Mouse (Mus musculus) naive thymus-derived CD4-positive, alpha-beta T cell, adult 2 months (primary cell): ENCODE data around the gene Zfand3.

Source experiments
- DNase-seq: peaks from one replicate; pipeline ENCODE4 v3.0.0-alpha.2; 2011; ENCODE audit warnings: low read depth

The Zfand3 gene

DNA sequence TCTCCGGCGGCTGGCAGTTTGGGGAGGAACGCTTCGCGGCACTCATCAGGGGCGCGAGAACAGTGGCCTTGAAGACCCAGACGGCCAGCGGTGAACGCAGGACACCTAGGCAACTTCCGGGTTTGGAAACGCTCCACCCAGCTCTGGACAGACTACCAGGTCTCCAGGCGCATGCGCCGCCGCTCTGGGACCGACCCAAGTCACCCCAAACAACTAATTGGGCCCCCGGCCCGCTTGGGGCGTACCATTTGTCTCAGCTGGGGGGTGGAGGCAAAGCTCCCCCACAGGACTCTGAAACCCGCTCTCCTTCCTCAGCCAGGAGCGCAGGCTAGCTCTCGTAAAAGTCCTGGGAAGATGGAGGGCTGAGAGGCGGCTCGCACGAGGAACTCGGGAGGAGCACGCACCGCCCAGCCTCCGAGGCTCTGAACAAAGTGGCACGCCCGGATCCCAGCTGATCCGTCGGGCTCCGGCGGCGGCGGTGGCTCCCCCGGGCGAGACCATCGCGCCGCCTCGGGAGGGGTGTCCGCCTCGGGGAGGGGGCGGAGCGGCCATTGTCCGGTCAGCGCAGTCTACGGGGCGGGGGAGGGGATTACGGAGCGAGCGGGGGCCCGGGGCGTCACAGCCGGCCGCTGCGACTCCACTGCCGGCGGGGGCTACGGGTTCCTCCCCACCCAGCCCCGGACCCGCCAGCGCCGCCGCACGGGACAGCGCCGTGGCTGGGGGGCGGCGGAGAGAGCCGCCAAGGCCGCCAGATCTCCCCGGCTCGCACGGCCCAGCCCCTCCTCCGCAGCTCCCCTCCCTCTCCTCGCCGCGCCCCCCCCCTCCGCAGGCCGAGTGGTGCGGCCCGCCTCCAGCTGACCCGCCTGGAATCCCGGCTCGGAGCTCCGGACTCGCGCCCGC, at the start of gene Zfand3:
Gene Zfand3 (plus strand): TSS at position 531 of the 900 bp plus-strand sequence.
- peak; percentile 92 for DNase-seq

DNA sequence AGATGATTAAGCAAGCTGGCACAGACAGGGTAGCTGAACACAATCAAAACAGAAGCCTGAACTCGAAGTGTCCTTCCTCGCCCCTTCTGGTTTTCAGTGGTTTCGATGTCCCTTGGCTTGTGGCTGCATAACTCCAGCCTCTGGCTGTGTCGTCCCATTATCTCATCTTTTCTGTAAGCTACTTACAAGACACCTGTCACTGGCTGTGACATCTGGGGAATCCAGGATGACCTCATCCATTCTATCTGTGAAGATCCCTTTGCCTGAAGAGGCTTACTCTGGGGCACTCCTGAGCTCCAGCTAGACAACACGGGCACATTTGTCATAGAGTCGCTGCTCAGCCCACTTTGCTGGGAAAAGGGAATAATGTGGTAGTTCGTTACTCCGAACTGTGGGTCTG, 48.7 kb upstream of the Zfand3 start:
- no peak for DNase-seq

DNA sequence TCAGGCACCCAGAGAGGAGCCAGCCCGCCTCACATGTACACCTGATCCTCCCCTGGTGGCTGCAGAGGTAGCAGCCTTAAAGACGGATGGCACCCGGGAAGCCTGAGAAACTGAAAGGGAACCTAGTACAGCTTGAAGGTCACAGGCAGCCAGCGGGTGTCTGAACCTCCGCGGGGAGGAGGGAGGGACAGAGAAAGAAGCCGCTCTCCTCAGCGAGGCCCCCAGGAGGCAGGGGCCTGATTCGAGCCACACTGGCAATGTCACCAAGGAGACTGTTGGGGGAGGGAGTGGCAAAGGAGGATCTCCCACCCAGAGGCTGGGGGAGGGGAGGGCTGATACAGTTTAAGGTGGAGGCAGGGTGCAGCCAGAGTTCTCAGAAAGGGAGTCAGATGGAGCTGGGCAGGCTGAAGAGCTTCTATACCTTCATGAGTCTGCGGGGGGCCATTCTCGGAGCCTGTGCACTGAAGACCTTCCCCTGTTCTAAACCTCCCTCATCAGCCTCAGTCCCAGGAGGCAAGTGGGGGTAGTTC, 40.7 kb upstream of the Zfand3 start:
- DNase-seq, result peak; percentile 66

DNA sequence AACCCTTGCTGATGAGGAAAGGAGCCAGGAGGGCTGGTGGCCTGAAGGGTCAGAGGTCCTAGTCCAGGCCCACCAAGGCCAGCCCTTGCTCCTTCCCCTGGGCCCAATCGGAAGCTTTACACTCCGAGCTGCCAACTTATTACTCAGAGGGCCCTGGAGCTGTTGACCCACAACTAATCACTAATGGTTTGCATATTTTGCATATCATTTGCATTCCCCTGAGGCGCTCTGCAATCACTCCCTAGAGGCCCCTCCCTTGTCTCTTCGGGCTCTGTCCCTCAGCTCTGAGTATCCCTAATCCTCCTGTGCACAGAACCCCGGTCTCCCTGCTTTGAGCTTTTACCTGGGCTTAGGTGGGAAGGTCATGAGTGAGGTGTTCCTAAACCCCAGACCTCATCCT, 39.0 kb upstream of the Zfand3 start:
- no peak for DNase-seq

DNA sequence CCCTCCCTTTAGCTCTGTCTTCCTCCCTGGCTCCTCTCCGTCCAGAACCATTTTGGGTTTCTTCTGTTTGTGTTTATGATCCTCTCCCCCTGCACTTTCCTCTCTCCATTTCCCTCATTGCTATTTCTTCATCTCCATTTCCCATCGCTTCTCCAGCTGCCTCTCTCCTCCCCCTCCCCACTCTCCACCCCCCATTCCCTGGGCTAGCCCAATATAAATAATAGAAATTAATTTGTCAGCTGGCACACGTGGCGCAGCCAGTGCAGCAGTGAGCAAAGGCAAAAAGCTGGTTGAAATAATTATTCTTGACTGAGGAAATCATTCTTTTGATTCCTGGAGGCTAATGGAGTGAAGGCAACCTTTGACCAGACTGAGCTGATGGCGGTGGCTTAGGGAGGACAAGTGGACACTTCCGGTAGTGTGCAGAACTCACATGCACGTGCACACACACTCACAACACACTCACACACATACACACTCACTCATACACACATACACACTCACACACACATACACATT, 34.4 kb upstream of the Zfand3 start, which contains the start of gene Mdga1:
Gene Mdga1 (minus strand): TSS at position 51 of the 519 bp plus-strand sequence.
- DNase-seq, result no peak

DNA sequence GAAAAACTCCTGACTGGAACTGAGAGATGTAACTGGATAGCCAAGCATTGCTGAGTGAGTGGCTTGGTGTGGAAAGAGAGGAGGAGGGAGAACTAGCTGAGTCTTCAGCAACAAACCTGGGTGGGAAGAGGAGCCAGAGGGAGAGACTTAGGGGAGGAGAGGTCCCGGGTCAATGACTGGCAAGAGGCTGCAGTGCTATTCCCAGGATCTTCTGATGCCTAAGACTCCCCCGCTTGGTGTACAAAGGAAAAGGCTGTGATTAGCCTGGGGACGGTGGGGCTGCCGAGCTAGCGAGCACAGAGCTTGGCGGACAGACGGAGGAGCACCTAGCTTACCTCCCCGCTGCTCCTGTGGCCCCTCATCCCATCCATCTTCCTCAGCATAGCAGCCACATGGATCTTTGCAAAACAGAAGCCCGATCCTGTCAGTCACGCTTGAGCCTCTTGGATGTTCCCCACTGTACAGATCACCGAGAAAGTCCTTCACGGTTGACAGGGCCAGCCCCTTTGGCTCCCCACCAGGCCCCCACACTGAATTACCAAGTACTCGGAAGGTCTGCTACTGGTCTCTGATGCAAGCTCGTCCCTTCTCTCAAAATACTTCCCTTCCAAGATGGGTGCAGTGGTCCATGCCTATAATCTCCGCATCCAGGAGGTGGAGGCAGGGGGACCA, 32.6 kb upstream of the Zfand3 start:
- DNase-seq, result no peak

DNA sequence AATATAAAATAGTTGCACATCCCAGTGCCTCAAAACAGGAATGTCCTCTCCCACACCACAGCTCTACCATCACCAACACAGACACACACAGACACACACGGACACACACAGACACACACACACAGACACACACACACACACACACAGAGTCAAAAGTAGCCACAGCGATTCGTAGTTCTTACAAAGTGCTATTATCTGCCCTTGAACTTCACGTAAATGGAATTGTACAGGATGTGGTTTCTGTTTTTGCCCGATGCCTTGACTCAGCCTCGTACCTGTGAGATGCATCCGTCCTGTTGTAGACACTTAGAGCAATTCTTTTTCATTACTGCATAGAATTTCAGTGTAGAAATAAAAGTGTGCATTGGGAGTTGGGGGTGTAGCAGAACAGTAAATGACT, 31.3 kb upstream of the Zfand3 start:
- peak; percentile 83 for DNase-seq

DNA sequence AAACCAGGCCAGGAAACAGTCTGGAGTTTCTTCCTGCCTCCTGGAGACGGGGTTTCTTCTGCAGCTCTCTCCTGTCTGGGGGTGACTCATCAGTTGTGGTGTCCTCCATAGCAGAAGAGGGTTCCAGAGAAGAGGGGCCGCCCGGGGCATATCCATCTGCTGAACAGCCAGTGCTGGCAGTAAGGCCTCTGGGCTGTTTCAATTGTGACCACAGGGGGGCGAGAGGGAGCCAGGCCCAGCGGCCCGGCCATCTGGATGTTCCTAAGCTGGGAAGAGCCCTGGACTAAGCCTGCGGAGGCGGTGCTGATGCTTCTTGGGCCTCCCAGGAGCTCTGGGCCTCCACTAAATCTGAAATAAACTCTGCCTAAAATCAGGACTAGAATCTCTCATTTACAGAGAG, 28.8 kb upstream of the Zfand3 start:
- peak; percentile 79 for DNase-seq

DNA sequence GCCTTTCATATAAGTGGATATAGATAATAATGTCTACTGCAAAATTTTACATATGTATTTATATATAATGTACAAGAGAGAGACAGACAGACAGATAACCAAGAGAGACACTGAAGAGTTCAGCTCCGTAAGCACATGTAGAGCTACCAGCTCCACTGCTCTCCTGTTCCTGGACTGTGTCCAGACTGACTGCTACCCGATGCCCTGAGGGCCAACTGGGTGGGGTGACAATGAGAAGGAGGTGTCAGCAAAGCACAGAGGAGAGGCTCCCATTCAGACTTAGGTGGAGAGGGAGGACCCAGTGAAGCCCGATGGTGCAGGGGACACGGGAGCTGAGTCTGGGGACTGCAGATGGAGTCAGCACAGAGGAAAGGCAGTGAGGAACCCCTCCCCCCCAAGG, 25.5 kb upstream of the Zfand3 start:
- DNase-seq, result no peak

DNA sequence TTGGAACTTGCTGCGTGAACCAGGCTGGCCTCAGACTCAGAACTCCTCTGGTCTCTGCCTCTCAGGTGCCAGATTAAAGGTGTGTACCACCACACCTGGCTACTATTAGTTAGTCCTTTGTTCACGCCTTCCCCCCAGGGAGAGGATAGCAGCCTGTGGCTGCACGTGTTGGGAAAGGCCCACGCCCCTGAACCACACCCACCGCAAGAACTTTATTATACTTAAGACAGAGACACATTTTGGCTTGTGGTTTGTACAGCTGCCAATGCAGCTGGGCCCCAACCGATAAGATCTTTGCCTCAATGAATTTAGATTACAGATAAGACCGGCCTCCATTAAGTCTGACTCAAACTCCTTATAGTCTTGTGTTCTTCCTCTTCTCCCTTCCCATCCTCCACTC, 24.7 kb upstream of the Zfand3 start:
- DNase-seq, result peak; percentile 71

DNA sequence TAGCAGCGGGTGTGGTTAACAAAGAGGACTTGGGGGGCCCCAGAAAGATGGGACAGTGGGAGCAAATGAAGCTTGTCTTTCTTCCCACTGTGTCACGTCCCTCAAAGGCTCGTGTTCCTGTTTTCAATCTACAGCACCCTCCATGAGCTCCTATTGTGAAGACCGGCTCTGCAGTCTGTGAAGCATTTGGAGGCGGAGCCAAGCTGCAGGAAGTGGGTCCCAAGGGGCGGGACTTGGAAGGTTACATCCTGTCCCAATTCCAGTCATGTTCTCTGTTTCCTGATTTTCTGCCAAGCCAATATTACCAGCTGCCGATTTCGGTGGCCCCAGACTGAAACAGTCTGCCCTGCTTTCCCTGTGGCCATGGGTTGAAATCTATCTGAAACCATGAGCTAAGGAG, 23.0 kb upstream of the Zfand3 start:
- DNase-seq, result no peak

DNA sequence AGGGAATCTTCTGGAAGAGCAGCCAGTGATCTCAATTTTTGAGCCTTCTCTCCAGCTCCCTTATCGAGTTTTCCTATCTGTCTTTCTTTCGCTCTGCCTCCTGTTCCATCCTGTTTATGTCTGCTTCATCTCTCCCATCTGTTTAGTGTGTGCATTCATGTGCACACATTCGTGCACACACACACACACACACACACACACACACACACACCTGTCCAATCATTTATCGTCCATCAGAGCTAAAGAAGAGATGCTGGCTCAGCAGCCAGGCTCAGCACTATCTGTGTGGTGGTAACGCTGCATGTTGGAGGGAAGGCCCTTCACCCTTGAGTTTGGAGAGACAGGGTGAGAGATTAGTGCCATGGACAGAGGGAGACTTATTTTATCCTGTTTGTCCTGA, 21.3 kb upstream of the Zfand3 start:
- no peak for DNase-seq

DNA sequence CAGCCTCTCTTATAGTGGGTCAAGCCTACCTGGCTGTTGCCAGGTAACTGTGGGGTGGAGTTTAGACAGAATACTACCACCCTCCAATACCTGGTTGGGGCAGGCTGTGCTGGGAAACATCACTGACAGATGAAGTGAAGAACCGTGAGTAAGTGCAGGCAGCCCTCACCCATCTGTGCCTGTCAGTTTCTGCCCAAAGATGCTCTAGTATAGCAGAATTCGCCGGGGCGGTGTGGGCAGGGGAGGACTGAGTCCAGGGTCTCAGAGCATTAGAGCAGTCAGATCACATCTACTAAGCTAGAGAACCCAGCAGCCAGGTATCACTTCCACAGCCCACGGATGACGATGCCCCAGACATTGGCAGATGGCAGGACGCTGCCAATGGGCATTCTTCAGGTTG, 19.6 kb upstream of the Zfand3 start:
- DNase-seq, result no peak

DNA sequence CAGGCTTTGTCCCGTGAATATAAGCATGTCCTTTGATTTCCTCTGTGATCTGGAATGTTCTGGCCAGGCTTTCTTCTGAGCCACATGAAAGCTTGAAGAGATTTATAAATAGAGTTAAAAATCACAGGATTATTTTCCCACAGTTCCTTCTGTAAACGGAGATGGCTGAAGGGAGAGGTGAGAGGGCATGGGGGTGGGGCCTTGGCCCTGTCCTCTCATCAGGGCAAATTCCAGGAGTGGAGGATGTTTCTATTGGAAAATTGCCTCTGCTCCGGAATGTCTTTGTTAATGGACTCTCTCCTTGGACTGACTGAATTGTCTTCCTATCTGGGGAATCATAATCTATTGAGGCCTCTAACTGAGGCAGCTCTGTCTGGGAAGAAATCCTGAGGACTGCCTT, 19.0 kb upstream of the Zfand3 start:
- DNase-seq, result no peak

DNA sequence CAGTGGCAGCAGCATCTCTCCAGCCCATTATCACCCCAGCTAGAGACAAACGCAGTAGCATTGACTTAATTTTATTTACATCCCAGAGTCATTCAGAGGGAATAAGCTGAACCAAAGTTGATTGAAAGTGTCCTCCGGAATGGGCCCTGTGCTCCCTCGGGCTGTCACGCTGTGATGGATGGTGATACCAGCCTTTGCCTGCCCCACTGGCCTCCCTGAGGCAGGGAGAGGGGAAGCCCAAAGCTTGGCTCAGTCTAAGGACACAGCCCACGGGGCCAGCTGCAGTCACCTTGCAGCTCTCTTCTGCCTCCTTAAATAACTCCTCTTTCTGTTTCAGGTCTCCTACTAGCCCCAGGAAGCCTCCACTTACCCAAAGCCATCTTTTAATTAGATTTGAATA, 16.4 kb upstream of the Zfand3 start:
- DNase-seq, result no peak

DNA sequence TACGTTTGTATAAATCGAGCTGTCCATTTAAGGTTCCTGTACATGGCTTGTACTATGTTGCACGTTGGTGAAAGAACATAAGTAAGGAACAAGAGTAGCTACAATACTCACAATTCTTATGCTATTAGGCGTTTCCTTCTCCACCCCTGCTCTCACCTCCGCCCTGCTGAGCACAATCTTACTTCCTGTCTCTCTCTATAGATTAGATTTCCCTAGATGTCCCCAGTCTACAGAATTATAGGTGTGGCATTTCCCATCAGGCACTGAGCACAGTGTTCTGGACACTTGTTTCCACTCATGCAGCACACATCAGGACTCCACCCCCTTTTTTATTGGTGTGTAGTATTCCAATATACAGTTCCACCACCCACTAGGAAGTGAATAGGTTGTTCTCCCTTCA, 14.9 kb upstream of the Zfand3 start:
- no peak for DNase-seq

DNA sequence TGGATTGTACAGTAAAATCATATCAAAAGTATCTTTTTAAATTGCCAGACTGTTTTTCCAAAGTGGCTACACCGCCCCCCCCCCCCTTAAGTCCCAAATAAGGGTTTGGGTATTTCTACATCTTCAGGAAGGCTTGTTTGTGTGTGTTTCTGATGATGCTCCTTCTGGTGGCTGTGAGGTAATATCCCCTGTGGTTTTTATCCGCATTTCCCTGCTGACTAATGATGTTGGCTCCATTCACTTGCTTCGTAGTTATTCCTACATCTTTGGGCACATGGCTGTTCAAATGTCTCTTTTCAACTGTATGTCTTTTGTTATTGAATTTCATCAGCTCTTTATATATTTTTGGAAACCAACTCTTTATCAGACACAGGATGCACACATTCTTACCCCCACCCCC, 14.4 kb upstream of the Zfand3 start:
- no peak for DNase-seq

DNA sequence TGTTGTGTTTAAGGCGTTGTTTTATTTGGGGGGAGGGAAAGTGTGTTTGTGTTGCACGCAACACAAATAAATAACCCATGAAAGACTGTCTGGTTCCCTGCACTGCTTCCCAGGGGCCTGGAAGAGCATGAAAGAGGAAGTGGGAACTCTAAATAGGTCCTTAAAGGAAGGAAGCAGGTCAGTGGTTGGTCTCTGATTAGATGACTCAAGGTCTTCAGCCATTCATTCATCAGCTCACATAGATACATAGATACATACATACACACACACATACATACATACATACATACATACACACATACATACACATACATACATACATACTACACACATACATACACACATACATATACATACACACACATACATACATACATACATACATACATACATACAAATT, 13.7 kb upstream of the Zfand3 start:
- no peak for DNase-seq

DNA sequence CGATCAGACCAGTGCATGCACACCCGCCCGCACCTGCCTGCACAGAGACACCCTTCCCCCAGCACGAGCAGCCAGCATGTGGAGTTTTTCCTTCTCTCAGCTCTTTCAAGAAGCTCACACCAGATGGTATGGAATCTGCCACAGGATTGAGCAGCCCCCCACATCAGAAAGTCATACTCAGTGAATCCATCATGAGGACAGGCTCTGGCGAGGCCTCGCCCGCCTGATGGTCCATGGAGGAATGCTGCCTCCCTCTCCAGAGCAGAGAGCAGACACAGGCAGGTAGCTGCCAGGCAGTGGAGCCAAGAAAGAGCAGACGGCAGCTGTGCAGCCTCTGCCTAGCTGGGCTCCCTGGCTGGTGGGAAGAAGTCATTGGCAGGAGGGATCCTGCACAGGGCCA, 11.0 kb upstream of the Zfand3 start:
- DNase-seq, result no peak

DNA sequence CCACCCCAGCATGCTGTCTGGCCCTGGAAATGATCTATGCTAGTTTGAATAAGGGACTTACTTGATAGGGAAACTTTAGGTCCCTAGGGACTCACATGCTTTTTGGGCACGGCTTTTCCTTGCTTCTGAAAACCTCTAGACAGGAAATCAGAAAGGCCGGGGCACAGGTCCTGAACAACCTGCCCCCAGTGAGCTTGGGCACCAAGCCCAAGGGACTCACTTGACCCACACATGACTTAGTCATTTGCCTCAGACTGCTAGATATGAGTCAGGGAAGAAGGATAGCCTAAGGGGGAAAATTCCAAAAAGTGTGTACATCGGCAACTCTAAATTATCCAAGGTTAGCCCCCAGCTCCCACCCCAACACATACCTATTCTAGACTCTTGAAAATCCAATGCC, 10.5 kb upstream of the Zfand3 start:
- DNase-seq, result no peak

DNA sequence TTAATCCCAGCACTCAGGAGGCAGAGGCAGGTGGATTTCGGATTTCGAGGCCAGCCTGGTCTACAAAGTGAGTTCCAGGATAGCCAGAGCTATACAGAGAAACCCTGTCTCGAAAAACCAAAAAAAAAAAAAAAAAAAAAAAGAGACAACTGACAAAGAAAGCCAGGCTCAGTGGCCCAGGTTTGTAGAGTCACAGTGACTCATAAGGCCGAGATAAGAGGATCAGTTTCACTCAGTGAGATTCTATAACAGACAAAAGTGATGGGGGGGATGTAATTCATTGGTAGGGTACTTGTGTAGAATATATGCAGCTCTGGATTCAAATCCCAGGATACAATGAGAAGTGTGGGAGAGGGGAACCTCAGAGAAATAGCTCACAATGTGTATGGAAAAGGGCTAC, 10.1 kb upstream of the Zfand3 start:
- no peak for DNase-seq

DNA sequence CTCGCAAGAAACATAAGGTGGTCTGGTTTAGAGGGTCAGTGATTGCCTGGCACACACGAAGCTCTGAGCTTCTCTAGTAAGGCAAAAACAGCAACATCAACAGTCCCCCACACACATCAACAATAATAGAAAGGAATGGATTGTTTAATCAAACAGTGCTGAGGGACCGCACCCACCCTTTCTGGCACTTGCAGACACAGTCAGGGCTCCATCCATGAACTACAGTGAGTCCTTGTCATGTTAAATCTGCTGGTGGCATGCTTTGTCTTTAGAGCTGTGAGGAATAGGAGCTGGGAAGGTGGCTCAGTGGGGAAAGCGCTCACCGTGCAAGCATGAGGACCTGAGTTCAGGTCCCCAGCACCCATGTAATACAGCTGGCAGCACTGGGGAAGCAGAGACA, 8.5 kb upstream of the Zfand3 start:
- no peak for DNase-seq

DNA sequence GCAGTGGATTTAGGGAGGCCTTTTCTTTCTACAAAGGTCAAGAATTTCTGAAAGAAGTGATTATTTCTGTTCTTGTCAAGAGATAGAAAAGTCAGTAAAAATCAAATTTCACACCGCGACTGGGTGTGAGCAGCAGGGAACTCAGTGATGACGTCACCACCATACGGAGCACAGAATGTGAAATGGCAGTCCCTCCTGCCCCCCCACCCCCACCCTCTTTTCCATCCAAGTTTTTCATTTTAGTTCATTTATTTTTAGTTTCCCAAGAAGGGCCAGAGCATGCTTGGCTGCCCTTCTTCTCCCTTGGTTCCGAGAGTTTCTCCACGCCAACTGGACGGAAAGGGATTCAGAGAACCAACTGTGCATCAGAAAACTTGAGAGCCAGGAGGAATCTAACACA, 6.8 kb upstream of the Zfand3 start:
- no peak for DNase-seq
